Mouse (Mus musculus) stomach, postnatal 0 days (tissue): ENCODE data around the gene Fam120b. TPM values are rescaled to one million over a fixed set of nuclear protein-coding genes. Genes with fewer than 3 reads are reported as not detected.
A peak's percentile ranks its signal among the peaks of the same experiment; 100 is the strongest.

Source experiments
- ATAC-seq: fragments of 200-750 bp; cut with Nextera tagmentation; 2 replicates; pipeline ENCODE4 v1.8.0; 2017; ENCODE audit not compliant: low FRiP score, low TSS enrichment
- DNase-seq: peaks from one replicate; pipeline ENCODE4 v3.0.0-alpha.2; 2016; ENCODE audit warnings: low spot score
- H3K27ac ChIP-seq: fragments of 300-500 bp; sonication (generic); replicated peaks from 2 replicates; pipeline ENCODE4 v1.5.1; 2014; ENCODE audit warnings: mild to moderate bottlenecking, control low read depth
- H3K27me3 ChIP-seq: fragments of 300-500 bp; sonication (generic); 2 replicates; pipeline ENCODE4 v1.6.1; 2014; ENCODE audit warnings: low read length; ENCODE audit not compliant: control insufficient read depth, insufficient read depth
- H3K36me3 ChIP-seq: fragments of 300-500 bp; sonication (generic); 2 replicates; pipeline ENCODE4 v1.6.1; 2014; ENCODE audit warnings: low read length, mixed read lengths; ENCODE audit not compliant: control insufficient read depth, insufficient read depth
- H3K4me1 ChIP-seq: fragments of 300-500 bp; sonication (generic); replicated peaks from 2 replicates; pipeline ENCODE4 v1.6.1; 2014; ENCODE audit warnings: antibody characterized with exemption; ENCODE audit not compliant: control insufficient read depth, insufficient read depth
- H3K4me2 ChIP-seq: fragments of 300-500 bp; sonication (generic); replicated peaks from 2 replicates; pipeline ENCODE4 v1.6.1; 2014; ENCODE audit warnings: low read depth, mild to moderate bottlenecking, control low read depth, moderate library complexity
- H3K4me3 ChIP-seq: fragments of 300-500 bp; sonication (generic); 2 replicates; pipeline ENCODE4 v1.5.1; 2014; ENCODE audit warnings: low read depth, low read length, control low read depth
- H3K9ac ChIP-seq: fragments of 300-500 bp; sonication (generic); 2 replicates; pipeline ENCODE4 v1.6.1; 2014; ENCODE audit warnings: mild to moderate bottlenecking, low read length, control low read depth, mixed read lengths
- H3K9me3 ChIP-seq: fragments of 300-500 bp; sonication (generic); 2 replicates; pipeline ENCODE4 v1.6.1; 2016; ENCODE audit warnings: low read length; ENCODE audit not compliant: control insufficient read depth
- CTCF ChIP-seq: IDR thresholded peaks from 2 replicates; pipeline ENCODE4 v1.5.1; 2016; ENCODE audit warnings: antibody characterized with exemption, low read depth, mild to moderate bottlenecking, moderate library complexity
- EP300 ChIP-seq: optimal IDR thresholded peaks from 2 replicates; pipeline ENCODE3; 2016; ENCODE audit warnings: antibody characterized with exemption
- WGBS: fragments of 180-500 bp; shearing (Covaris S2); extraction: QIAGEN DNeasy Blood & Tissue Kit; methylation state at CpG from one replicate; pipeline ENCODE4 v1.1.7; 2014; 5-methylcytosine and 5-hydroxymethylcytosine counted together
- polyA plus RNA-seq: library from polyadenylated mRNA; unstranded; fragments of >200 nt; fragmentation: Nextera tagmentation; extraction: Ambion mirVana; gene quantifications from 2 replicates; pipeline ENCODE4 v1.2.1, GENCODE M21; 2015

Gene Fam120b
- polyA plus RNA-seq, 1 experiment from 2014 or later, result 10.0 TPM

DNA sequence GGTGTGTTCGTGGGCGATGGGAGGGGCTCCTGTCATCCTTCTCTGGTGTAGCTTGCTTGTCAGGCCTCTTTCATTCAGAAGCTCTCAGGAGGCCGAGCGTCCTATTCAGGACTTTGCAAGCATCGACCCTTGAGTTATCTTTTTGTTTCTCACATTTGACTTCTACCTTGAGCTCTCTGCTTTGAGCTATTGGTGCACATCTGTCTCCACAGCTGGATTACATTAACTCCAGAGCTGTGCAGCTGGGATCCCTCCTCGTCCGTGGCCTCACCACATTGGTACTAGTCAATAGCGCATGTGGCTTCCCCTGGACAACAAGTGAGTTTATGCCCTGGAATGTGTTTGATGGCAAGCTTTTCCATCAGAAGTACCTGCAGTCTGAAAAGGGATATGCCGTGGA, 26.7 kb downstream of the Fam120b start:
- ATAC-seq (no peak), DNase-seq (no peak)
- Histone ChIP-seq H3K27ac (no peak overlapping the region), H3K9me3 (no peaks in the 10 kb centered on the region), H3K4me3 (no peak overlapping the region), H3K9ac (no peak overlapping the region), H3K27me3 (no peaks in the 10 kb centered on the region), H3K4me2 (no peak overlapping the region), H3K4me1 (no peaks in the 10 kb centered on the region), H3K36me3 (peaks cover 35% of the 10 kb centered on the region)
- TF ChIP-seq CTCF, result no peak
- TF ChIP-seq EP300, result no peak
- WGBS, result 90% methylated on average over 9 of the region's 9 CpGs

DNA sequence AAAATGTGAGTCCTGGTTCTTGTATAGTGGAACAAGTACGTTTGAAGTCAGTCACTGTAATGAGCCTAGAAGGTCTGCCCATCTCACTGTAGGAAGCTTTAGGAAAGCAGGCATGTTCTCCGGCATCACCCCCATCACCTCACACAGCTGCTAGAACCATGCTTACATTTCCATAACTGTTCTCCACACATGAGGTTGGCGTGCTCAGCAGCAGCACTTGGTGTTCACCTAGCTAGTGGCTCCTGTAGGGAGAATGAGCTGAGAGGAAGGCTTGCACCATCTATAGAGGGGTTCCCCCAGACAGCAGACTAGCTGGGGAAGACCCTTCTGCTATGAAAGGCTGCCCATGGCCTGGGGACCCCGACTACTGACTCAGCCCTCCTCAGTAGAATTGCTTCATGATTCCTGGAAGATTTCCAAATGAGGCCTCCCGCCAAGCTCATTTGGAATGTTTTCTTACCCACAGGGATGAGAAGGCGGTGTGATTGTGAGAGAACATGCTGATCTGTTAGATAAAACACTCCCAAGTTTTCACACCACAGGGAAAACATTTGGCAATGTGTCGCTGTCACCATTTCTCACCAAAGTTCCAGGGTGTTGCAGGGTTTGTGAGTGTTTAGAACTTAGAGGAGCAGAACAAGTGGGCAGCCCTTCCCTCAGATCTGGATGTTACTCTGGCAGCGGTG, 27.2 kb downstream of the Fam120b start:
- TF ChIP-seq EP300 (no peak), CTCF (no peak)
- DNase-seq, result no peak

GRCm38 (mm10) chr17:15425931-15426330, 29.9 kb downstream of the Fam120b start:
- Histone ChIP-seq H3K27me3 (no peaks in the 10 kb centered on the region), H3K9me3 (no peaks in the 10 kb centered on the region), H3K4me3 (no peak overlapping the region), H3K27ac (no peak overlapping the region), H3K4me2 (no peak overlapping the region), H3K9ac (no peak overlapping the region), H3K36me3 (peaks cover 35% of the 10 kb centered on the region), H3K4me1 (no peaks in the 10 kb centered on the region)
- DNase-seq, result no peak
- TF ChIP-seq CTCF (no peak), EP300 (no peak)
- ATAC-seq, result no peak
- 93% methylated on average over 3 of the region's 3 CpGs for WGBS

More for the DNA sequence above, 27.2 kb downstream of the Fam120b start:
- ATAC-seq, result no peak
- H3K27me3 ChIP-seq, result no peaks in the 10 kb centered on the region
- no peak overlapping the region for H3K4me2 ChIP-seq
- peaks cover 34% of the 10 kb centered on the region for H3K36me3 ChIP-seq
- no peaks in the 10 kb centered on the region for H3K4me1 ChIP-seq
- no peak overlapping the region for H3K4me3 ChIP-seq
- H3K9me3 ChIP-seq, result no peaks in the 10 kb centered on the region
- no peak overlapping the region for H3K9ac ChIP-seq
- no peak overlapping the region for H3K27ac ChIP-seq
- 54% methylated on average over 8 of the region's 8 CpGs for WGBS

DNA sequence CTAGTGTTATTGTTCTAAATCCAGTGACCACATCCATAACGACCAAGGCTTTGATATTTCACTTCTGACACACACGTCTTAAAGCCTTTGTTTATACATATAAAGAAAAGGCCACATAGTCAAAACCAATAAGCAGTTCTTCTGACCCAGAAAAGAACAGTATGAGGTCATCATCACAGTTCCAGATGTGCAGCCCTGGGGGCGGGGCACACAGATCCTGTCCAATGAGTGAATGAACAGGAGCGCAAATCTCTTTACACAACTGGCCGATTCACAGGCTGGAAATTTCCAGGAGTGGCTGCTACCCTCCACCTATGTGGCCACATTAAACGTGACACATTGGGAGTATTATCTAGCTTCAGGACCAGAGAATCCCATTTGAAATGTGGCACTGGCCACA, 33.4 kb downstream of the Fam120b start:
- Histone ChIP-seq H3K4me1 (no peaks in the 10 kb centered on the region), H3K4me3 (no peak overlapping the region), H3K36me3 (peaks cover 32% of the 10 kb centered on the region), H3K27ac (no peak overlapping the region), H3K9me3 (no peaks in the 10 kb centered on the region), H3K27me3 (no peaks in the 10 kb centered on the region), H3K9ac (no peak overlapping the region), H3K4me2 (no peak overlapping the region)
- WGBS, result 82% methylated on average over 6 of the region's 6 CpGs
- no peak for TF ChIP-seq CTCF
- TF ChIP-seq EP300, result no peak
- DNase-seq, result no peak
- no peak for ATAC-seq

DNA sequence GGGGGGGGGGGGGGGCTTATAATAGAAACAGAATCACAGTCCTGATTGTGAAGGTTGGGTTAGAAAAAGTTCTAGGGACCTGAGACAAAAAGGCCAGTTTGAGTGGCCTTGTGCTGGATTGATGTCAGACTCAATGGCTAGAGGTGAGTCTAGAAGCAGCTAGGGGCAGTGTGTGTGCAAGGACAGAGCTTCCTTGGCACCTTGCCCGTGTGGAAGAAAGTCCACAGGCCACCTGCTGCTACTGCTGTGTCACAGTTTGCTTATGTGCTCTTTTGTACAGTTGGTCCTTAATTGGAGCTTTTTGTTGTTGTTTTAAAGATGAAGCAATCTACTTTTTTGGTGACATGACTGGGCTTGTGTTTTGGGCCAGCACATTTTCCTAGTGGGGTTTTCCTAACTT, 33.9 kb downstream of the Fam120b start:
- Histone ChIP-seq H3K27ac (no peak overlapping the region), H3K4me1 (no peaks in the 10 kb centered on the region), H3K27me3 (no peaks in the 10 kb centered on the region), H3K36me3 (peaks cover 32% of the 10 kb centered on the region), H3K9me3 (no peaks in the 10 kb centered on the region), H3K9ac (no peak overlapping the region), H3K4me3 (no peak overlapping the region), H3K4me2 (no peak overlapping the region)
- DNase-seq (peak; percentile 34), ATAC-seq (no peak)
- WGBS, result 52% methylated on average over 1 of the region's 1 CpGs
- TF ChIP-seq EP300, result no peak
- 0 out of 2 replicates have a peak, but pooled peaks have one; percentile 2 for TF ChIP-seq CTCF

- no peak overlapping the region for H3K27ac ChIP-seq
- H3K27me3 ChIP-seq, result no peaks in the 10 kb centered on the region
- ATAC-seq, result no peak
- no peak for DNase-seq
- no peak overlapping the region for H3K9ac ChIP-seq
- H3K9me3 ChIP-seq, result no peaks in the 10 kb centered on the region
- H3K4me2 ChIP-seq, result no peak overlapping the region
- 55% methylated on average over 5 of the region's 5 CpGs for WGBS
- H3K36me3 ChIP-seq, result peaks cover 27% of the 10 kb centered on the region
- H3K4me1 ChIP-seq, result no peaks in the 10 kb centered on the region
- H3K4me3 ChIP-seq, result no peak overlapping the region
- TF ChIP-seq CTCF (no peak), EP300 (no peak)
These were observed 35.1 kb downstream of the Fam120b start for GRCm38 (mm10) chr17:15431021-15431514.
